Mouse (Mus musculus) bone marrow macrophage, adult 2 months (primary cell): ENCODE measurements around the gene Fermt1. TPM values are rescaled to one million over a fixed set of nuclear protein-coding genes. Genes with fewer than 3 reads are reported as not detected.

ENCODE experiments used
- H3K27ac ChIP-seq: 2 replicates; pipeline ENCODE4 v1.5.1; 2012; ENCODE audit warnings: low read depth, low read length; ENCODE audit not compliant: insufficient read depth
- H3K4me1 ChIP-seq: 2 replicates; pipeline ENCODE4 v1.6.1; 2012; ENCODE audit warnings: low read length; ENCODE audit not compliant: control insufficient read depth, insufficient read depth
- H3K4me3 ChIP-seq: 2 replicates; pipeline ENCODE4 v1.5.1; 2012; ENCODE audit warnings: mild to moderate bottlenecking, low read length, moderate library complexity; ENCODE audit not compliant: insufficient read depth
- CTCF ChIP-seq: IDR thresholded peaks from 2 replicates; pipeline ENCODE4 v1.5.1; 2012; ENCODE audit warnings: low read depth, mild to moderate bottlenecking, low read length, moderate library complexity
- POLR2A ChIP-seq: IDR thresholded peaks from 2 replicates; pipeline ENCODE4 v1.6.1; 2012; ENCODE audit warnings: mild to moderate bottlenecking, low read depth, low read length, borderline replicate concordance
- polyA plus RNA-seq: library from polyadenylated mRNA; stranded (reverse); fragments of >200 nt; gene quantifications from 2 replicates; pipeline ENCODE4 v1.2.4, GENCODE M21; 2012; ENCODE audit not compliant: missing spikeins, insufficient read depth, insufficient read length

The Fermt1 gene
- polyA plus RNA-seq, 1 experiment = not detected

DNA sequence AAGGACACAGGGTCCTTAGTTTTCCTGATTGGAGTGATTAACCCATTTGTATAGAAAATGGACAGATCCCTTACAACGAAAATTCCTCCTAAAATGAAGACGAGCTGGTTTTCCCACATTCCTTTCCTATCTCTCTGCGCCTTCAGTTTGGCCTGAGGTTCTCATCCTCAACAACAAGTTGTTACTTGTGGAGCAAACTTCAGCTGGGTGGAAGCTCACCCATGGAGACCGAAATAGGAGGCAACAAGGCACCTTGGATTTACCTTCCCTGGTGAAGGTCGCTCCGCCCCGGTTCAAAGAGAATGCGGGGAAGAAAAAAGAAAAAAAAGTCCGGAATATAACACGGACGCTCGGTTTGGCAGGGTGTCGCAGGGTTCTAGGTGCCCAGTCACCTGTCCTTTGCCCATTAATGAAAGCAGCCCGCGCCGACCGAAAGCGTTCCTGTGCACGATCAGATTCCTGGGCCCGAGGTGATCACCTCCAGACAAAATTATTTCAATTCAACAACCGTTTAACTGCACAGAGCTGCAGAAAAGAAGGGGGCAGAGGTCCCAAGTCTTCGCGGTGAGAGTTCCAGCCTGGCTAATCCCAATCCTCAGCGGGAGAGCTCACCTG is 888 bp downstream of the Fermt1 start:
- no peaks in the 10 kb centered on the region for H3K4me1 ChIP-seq
- H3K27ac ChIP-seq = no peak overlapping the region
- no peak overlapping the region for H3K4me3 ChIP-seq
- TF ChIP-seq CTCF (no peak), POLR2A (no peak)

DNA sequence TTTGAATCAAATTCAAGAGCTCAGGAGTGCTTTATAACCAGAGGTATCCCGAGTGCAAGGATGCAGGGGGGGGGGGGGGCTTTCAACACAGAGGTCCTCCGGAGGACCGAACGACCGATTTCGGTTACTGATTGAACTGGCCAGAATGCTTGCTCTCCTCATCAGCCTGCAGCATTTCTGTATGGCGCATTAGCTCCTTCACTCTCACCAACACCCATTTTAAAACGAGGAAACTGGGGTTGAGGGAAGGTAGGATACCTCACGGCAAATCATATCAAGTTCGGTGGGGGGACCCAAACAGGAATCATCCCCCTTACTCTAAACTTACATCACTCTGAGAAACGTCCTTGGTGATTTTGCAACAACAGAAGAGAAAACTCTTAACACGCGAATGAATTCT is 1.7 kb downstream of the Fermt1 start:
- no peaks in the 10 kb centered on the region for H3K4me1 ChIP-seq
- no peak overlapping the region for H3K27ac ChIP-seq
- no peak for TF ChIP-seq POLR2A
- TF ChIP-seq CTCF = no peak
- no peak overlapping the region for H3K4me3 ChIP-seq

DNA sequence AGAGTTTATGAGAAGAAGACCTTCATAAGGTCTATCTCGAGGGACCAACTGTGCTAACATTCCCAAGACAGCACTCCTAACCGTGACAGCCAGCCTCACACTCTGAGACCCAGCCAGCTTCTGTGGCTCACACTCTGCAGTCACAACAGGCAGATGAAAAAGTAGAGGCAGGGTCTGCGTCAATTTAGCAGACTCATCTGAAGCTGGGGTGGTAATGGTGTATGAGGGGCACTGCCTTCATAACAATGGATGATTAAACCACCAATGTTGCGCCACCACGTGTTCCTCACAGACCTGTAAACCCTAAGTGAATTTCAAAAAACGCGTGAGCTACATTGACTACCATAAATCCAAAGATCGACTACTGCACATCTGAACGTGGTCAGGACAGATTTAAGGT is 2.1 kb downstream of the Fermt1 start:
- Histone ChIP-seq H3K4me1 (no peaks in the 10 kb centered on the region), H3K27ac (no peak overlapping the region)
- TF ChIP-seq POLR2A = no peak
- TF ChIP-seq CTCF = no peak

DNA sequence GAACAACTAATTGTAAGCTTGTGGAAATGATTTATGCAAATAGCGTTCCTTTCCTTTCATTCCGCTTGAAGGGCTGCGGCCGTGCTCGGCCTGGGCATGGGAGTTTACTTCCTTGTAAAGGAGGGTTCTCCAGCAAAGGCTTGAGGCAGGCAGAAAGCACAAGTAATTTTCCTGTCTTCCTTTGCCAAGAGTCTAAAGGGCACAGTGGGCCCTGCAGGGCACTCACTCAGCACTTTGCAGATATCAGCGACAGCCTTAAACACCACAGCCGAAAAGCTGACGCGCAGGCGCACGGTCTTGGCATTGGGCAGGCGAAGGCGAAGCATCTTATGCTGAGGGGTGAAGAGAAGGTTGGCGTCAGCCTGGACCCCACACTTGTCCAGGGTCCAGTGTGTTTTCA is 6.7 kb downstream of the Fermt1 start:
- no peak for TF ChIP-seq CTCF
- no peak for TF ChIP-seq POLR2A
- H3K4me1 ChIP-seq = no peaks in the 10 kb centered on the region
- H3K4me3 ChIP-seq = no peak overlapping the region
- H3K27ac ChIP-seq = no peak overlapping the region

More for the DNA sequence above, 2.1 kb downstream of the Fermt1 start:
- no peak overlapping the region for H3K4me3 ChIP-seq

DNA sequence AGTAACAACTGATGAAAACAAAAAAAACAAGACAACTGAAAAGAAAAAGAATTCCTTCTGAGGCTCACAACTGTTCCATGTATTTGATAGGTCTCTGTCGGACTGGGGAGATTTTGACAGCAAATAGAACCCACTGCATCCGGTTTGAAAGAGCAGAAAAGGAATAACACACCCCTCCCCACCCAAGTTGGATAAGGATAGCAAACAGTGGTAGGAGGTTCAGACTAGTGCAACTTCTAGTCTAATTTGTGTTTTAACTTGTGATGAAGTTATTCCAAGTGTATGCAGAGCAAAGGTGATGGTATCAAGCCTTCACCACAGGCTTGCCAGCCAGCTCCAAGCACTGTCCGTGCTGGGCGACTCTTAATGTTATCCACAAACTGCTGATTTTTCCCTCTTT is 9.5 kb downstream of the Fermt1 start:
- Histone ChIP-seq H3K4me1 (no peaks in the 10 kb centered on the region), H3K4me3 (no peak overlapping the region), H3K27ac (no peak overlapping the region)
- TF ChIP-seq CTCF (no peak), POLR2A (no peak)

DNA sequence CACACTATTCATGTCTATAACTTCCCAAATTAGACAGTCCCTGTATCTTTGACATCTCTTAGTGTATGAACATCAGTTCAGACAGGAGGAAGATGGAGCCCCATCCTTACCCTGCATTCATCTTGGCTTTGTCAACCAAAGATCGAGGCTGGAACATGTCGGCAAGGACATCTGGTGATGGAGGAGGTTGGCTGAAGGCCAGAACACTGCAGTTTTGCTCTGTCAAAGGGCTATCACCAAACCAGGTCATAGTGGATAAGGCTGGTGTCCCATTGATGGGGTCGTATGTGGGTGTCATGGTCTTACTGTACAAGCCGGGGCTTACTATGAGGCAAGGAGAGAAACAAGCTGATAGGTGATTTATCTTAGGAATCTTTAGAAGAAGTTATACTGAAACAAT is 11.0 kb downstream of the Fermt1 start:
- no peak overlapping the region for H3K27ac ChIP-seq
- TF ChIP-seq CTCF (no peak), POLR2A (no peak)
- no peaks in the 10 kb centered on the region for H3K4me1 ChIP-seq
- no peak overlapping the region for H3K4me3 ChIP-seq

DNA sequence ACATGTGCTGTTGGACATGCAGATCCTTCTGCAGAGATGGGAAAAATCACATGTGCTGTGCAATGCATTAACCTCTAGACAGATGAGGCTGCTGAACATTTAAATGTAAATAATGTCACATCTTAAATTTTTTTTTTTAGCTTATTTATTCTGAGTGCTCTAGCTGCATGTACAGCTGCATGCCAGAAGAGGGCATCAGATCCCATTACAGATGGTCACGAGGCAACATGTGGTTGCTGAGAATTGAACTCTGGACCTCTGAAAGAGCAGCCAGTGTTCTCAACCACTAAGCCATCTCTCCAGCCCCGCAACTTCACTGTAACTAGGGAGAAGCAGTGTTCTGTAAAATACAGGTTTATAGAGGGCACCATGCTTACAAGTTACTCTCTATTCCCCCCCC is 11.6 kb downstream of the Fermt1 start:
- no peak overlapping the region for H3K4me3 ChIP-seq
- no peaks in the 10 kb centered on the region for H3K4me1 ChIP-seq
- no peak for TF ChIP-seq CTCF
- no peak for TF ChIP-seq POLR2A
- H3K27ac ChIP-seq = no peak overlapping the region

DNA sequence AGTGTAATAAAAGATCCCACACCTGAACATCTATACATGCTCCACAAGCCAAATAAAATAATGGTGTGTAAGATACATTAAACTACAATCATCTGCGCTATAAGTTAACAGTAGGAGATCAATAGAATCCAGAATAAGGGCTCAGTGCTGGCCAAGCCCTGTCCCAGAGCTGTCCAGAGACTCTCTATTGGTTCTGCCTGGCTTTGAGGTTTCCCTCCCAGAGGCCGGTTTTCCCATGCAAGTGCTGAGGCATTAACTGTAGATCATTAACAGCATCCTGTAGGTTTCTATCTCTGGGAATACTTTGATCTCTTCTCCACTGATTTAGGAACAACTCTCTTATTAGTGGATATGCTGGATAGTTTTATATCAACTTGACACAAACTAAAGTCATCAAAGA is 16.7 kb downstream of the Fermt1 start:
- TF ChIP-seq POLR2A = no peak
- no peak for TF ChIP-seq CTCF

DNA sequence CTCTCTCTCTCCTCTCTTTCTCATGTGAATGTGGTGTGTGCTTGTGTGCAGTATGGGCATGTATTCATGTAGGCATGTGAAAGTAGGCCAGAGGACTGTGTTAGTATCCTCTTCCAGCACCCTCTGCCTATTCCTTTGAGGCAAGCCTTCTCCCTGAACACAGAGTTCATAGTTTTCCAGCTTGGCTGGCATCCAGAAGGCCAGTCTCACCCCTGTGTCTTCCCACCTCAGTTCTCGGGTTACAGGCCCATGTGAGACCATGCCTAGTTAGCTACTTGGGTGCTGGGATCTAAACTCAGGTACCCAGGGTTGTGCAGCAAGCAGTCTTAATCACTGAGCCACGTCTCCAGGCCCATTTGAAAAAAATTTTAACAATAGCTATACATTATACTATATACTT is 17.8 kb downstream of the Fermt1 start:
- Histone ChIP-seq H3K27ac (no peak overlapping the region), H3K4me3 (no peak overlapping the region), H3K4me1 (no peaks in the 10 kb centered on the region)
- TF ChIP-seq CTCF (no peak), POLR2A (no peak)

More for the DNA sequence above, 16.7 kb downstream of the Fermt1 start:
- no peak overlapping the region for H3K4me3 ChIP-seq
- no peak overlapping the region for H3K27ac ChIP-seq
- no peaks in the 10 kb centered on the region for H3K4me1 ChIP-seq

DNA sequence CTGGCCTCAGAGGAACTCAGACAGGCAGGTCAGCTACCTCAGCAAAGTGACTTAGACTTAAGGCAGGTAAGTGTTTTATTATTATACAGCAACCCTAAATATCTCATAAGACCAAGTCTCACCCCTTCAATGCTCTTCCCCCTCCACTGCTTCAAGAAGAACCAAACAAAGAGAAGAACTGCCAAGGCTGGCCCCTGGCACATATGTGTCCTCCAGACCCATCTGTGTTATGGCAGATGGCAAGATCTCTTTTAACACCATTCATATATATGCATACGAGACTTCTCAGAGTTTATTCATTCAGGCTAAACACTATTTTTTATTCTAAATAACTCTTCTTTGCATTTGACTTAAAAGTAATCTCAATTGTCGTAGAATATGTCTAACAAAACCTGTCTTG is 18.4 kb downstream of the Fermt1 start:
- TF ChIP-seq POLR2A (no peak), CTCF (no peak)
- Histone ChIP-seq H3K4me1 (no peaks in the 10 kb centered on the region), H3K27ac (no peak overlapping the region), H3K4me3 (no peak overlapping the region)
